Mouse (Mus musculus): Measurements from ENCODE around the gene Tnfrsf18. TPM values are rescaled to one million over a fixed set of nuclear protein-coding genes. Genes with fewer than 3 reads are reported as not detected.
A peak's percentile ranks its signal among the peaks of the same experiment; 100 is the strongest.

Tnfrsf18 gene
- total and polyA plus RNA-seq, 2 experiments, result 0.81 TPM; not detected in 1

DNA sequence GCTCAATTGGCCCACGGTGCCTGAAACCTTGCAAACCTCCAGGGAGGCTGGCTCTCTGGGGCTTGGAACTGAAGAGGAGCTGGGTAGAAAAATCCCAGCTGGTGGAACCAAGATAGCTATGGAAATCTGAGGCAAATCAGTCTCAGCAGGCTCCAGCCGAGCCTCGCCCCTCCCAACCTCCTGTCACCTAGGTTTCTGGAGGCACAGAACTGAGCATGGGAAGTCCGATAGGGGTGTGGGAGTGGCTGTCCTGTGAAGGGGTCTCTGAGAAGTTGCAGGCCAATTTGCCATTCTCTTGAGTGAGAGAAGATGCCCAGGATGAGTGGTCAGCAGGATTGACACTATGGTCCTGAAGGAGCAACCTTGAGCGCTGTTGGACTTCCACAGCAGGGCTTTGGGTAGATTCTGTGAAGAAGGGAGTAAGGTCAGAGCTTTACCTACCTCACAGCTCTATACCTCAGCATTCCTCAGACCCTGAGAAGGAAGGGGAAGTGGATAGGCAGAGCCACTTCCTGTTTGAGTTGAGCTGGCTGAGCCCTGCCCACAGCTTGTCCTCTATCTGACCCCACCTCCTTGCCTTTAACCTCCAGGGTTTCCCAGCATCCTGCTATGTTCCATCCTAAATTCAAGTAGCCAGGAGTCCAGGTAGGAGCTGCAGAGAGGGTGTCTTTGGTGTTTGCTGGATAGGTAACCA, 41.4 kb downstream of the Tnfrsf18 start:
- no peaks in the 10 kb centered on the region for H3K79me2 ChIP-seq (ENCODE audit: control insufficient read depth, insufficient read depth, low read length)
- H3K27me3 ChIP-seq (ENCODE audit: control insufficient read depth, insufficient read depth, low read length), result no peaks in the 10 kb centered on the region
- H3K4me3 ChIP-seq (ENCODE audit: insufficient read depth, low read depth, low read length), result no peak overlapping the region
- no peak for DNase-seq (ENCODE audit: extremely low read depth, low read depth, low spot score)
- H3K4me1 ChIP-seq (ENCODE audit: control insufficient read depth, insufficient read depth, low read length), result no peaks in the 10 kb centered on the region
- WGBS, result 86% methylated on average over 5 of the region's 5 CpGs
- no peaks in the 10 kb centered on the region for H3K36me3 ChIP-seq (ENCODE audit: control insufficient read depth, insufficient read depth, low read length)
- H3K9ac ChIP-seq (ENCODE audit: low read depth, low read length), result no peak overlapping the region
- TF ChIP-seq POLR2A (IDR thresholded peaks at IDR 0.05; ENCODE audit: extremely low read depth, insufficient read depth, low read length), result no peak
- no peak overlapping the region for H3K27ac ChIP-seq (replicated peaks; ENCODE audit: insufficient read depth, low read depth, low read length)

DNA sequence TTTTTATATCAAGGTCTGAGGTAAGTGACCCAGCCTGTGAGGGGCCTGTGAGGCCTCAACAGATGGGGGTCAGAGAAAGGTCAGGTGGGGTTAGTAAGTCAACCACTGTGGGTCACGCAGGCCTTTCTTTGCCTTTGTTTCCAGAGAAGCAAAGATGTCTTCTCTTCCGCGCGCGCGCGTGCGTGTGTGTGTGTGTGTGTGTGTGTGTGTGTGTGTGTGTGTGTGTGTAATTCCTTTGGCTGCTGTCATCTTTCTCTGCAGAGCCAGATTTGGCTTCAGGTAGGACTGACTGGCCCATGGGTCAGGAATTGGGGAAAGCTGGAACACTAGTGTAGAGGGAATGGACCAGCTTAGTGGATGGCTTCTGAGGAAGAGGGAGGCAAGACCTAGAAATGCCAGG, 43.7 kb downstream of the Tnfrsf18 start:
- no peak overlapping the region for H3K27ac ChIP-seq (replicated peaks; ENCODE audit: insufficient read depth, low read depth, low read length)
- no peaks in the 10 kb centered on the region for H3K79me2 ChIP-seq (ENCODE audit: control insufficient read depth, insufficient read depth, low read length)
- H3K9ac ChIP-seq (ENCODE audit: low read depth, low read length), result no peak overlapping the region; the same call in 1 of the 2 replicates
- TF ChIP-seq CTCF (IDR thresholded peaks at IDR 0.05; ENCODE audit: low read depth, low read length) (no peak), POLR2A (IDR thresholded peaks at IDR 0.05; ENCODE audit: extremely low read depth, insufficient read depth, low read length) (no peak)
- no peak overlapping the region for H3K4me3 ChIP-seq (ENCODE audit: insufficient read depth, low read depth, low read length)
- no peaks in the 10 kb centered on the region for H3K4me1 ChIP-seq (ENCODE audit: control insufficient read depth, insufficient read depth, low read length)
- WGBS, result 94% methylated on average over 8 of the region's 8 CpGs
- no peak for DNase-seq (ENCODE audit: extremely low read depth, low read depth, low spot score)
- H3K27me3 ChIP-seq (ENCODE audit: control insufficient read depth, insufficient read depth, low read length), result no peaks in the 10 kb centered on the region
- H3K36me3 ChIP-seq (ENCODE audit: control insufficient read depth, insufficient read depth, low read length), result no peaks in the 10 kb centered on the region

DNA sequence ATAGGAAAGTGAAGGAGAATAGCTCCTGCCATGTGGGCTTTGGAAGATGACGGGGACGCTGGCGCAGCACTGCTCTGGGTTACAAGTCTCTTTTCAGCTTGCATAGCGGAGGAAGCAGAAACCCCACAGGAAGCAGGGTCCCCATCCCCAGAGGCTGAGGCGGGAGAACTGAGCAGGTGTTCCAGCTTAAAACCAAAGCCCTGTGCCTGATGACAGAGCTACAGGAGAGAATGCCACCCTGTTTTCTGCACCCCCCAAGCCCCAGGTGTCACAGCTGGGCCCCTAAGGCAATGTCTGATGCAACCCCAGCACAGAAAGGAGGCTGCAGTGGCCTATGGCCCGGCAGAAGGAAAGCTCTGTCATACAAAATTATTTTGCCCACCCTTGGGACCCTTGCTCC, 44.3 kb downstream of the Tnfrsf18 start:
- Histone ChIP-seq H3K4me3 (ENCODE audit: insufficient read depth, low read depth, low read length) (no peak overlapping the region), H3K36me3 (ENCODE audit: control insufficient read depth, insufficient read depth, low read length) (no peaks in the 10 kb centered on the region), H3K27ac (replicated peaks; ENCODE audit: insufficient read depth, low read depth, low read length) (no peak overlapping the region), H3K27me3 (ENCODE audit: control insufficient read depth, insufficient read depth, low read length) (no peaks in the 10 kb centered on the region), H3K9ac (ENCODE audit: low read depth, low read length) (no peak overlapping the region), H3K4me1 (ENCODE audit: control insufficient read depth, insufficient read depth, low read length) (no peaks in the 10 kb centered on the region), H3K79me2 (ENCODE audit: control insufficient read depth, insufficient read depth, low read length) (no peaks in the 10 kb centered on the region)
- no peak for DNase-seq (ENCODE audit: extremely low read depth, low read depth, low spot score)
- WGBS, result 97% methylated on average over 6 of the region's 6 CpGs
- no peak for TF ChIP-seq POLR2A (IDR thresholded peaks at IDR 0.05; ENCODE audit: extremely low read depth, insufficient read depth, low read length)

DNA sequence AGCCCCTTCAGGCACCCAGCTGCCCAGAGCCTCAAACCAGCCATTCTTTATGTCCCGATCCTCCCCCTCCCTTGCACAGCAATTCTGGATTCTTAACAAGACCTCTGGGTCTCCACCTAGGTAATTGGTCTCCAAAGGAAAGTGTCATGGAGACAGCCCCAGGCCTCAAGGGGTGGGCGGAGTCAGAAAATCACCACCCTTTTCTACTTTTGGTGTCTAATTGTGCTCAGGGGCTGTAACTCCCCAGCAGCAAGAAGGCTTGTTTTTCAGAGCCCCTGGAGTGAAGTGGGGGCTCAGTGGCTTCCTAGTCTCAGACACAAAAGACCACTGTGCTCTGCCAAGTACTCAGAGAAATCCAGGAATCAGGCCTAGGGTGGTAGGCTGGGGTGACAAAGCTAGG, 44.8 kb downstream of the Tnfrsf18 start:
- H3K79me2 ChIP-seq (ENCODE audit: control insufficient read depth, insufficient read depth, low read length), result no peaks in the 10 kb centered on the region
- H3K27ac ChIP-seq (replicated peaks; ENCODE audit: insufficient read depth, low read depth, low read length), result no peak overlapping the region
- 96% methylated on average over 2 of the region's 2 CpGs for WGBS
- no peaks in the 10 kb centered on the region for H3K36me3 ChIP-seq (ENCODE audit: control insufficient read depth, insufficient read depth, low read length)
- TF ChIP-seq CTCF (IDR thresholded peaks at IDR 0.05; ENCODE audit: low read depth, low read length), result no peak
- H3K9ac ChIP-seq (ENCODE audit: low read depth, low read length), result no peak overlapping the region
- no peaks in the 10 kb centered on the region for H3K4me1 ChIP-seq (ENCODE audit: control insufficient read depth, insufficient read depth, low read length)
- DNase-seq (ENCODE audit: extremely low read depth, low read depth, low spot score), result no peak
- H3K4me3 ChIP-seq (ENCODE audit: insufficient read depth, low read depth, low read length), result no peak overlapping the region
- no peaks in the 10 kb centered on the region for H3K27me3 ChIP-seq (ENCODE audit: control insufficient read depth, insufficient read depth, low read length)

DNA sequence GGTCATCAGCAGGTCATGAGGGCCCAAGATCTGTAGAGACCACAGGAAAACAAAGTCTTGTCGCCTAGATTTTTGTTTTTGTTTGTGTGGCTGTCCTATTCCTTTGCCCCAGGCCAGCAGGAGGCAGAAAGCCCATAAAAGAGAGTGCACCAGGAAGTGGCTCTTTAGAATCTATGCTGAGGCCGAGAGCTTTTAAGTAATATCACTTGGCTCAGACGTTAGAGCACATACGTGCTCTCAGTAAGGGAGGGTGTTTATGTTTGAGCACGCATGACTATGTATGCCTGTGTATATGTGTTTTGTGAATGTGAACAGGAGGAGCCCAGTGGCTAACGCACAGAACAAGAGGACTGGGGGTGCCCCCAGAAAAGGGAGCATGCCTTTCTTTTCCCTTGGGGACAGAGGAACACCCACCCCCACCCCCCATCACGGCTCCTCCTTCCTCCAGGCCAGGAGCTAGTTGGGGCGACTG, 51.0 kb downstream of the Tnfrsf18 start:
- H3K27me3 ChIP-seq (ENCODE audit: control insufficient read depth, insufficient read depth, low read length), result no peaks in the 10 kb centered on the region
- no peak for TF ChIP-seq CTCF (IDR thresholded peaks at IDR 0.05; ENCODE audit: low read depth, low read length)
- no peak for TF ChIP-seq POLR2A (IDR thresholded peaks at IDR 0.05; ENCODE audit: extremely low read depth, insufficient read depth, low read length)
- H3K36me3 ChIP-seq (ENCODE audit: control insufficient read depth, insufficient read depth, low read length), result no peaks in the 10 kb centered on the region
- H3K4me1 ChIP-seq (ENCODE audit: control insufficient read depth, insufficient read depth, low read length), result no peaks in the 10 kb centered on the region
- H3K4me3 ChIP-seq (ENCODE audit: insufficient read depth, low read depth, low read length), result no peak overlapping the region
- H3K79me2 ChIP-seq (ENCODE audit: control insufficient read depth, insufficient read depth, low read length), result no peaks in the 10 kb centered on the region
- no peak overlapping the region for H3K27ac ChIP-seq (replicated peaks; ENCODE audit: insufficient read depth, low read depth, low read length)
- H3K9ac ChIP-seq (ENCODE audit: low read depth, low read length), result peak overlapping the region; percentile 68; the same call in 1 of the 2 replicates
- WGBS, result 48% methylated on average over 8 of the region's 8 CpGs
- no peak for DNase-seq (ENCODE audit: extremely low read depth, low read depth, low spot score)

DNA sequence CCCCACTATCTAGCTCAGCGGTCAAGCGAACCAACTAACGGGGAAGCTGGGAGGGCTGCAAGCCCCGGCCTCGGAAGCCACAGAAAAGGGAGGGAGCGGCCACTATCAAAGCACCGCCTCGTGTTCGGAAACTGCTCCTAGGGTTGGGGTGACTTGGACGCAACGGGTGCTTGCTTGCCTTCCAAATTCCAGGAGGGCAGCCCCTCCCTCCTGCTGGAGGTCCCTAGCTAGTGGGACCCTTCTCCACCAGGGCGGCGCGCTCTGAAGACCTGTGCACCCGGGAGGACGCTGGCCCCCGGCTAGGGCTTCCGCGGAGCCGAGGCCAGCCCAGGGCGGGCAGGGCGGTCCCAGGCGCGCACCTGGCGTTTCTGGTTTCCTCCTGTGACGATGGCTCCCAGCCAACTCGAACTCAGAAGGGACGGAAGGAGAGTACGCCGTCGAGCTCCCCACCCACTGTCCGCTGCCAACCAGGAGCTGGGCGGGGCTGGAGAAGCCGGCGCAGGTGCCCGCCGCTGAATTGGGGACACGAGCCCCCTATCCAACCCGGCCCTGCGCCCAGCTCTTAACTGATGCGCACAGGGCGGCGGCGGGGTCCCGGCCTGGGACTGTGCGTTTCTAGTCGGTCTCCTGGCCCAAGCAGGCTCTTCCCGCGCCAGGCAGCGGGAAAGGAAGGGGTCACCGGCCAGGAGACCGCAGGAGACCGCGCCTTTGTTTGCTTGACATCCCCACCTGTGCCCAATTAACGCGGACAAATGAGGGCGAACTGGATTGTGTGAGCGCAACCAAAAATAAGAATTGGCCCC, 51.7 kb downstream of the Tnfrsf18 start:
- TF ChIP-seq CTCF (IDR thresholded peaks at IDR 0.05; ENCODE audit: low read depth, low read length), result 0 out of 2 replicates have a peak, but pooled peaks have one; percentile 16
- no peak for TF ChIP-seq POLR2A (IDR thresholded peaks at IDR 0.05; ENCODE audit: extremely low read depth, insufficient read depth, low read length)
- Histone ChIP-seq H3K9ac (ENCODE audit: low read depth, low read length) (peak overlapping the region; percentile 68), H3K36me3 (ENCODE audit: control insufficient read depth, insufficient read depth, low read length) (no peaks in the 10 kb centered on the region), H3K27me3 (ENCODE audit: control insufficient read depth, insufficient read depth, low read length) (no peaks in the 10 kb centered on the region), H3K27ac (replicated peaks; ENCODE audit: insufficient read depth, low read depth, low read length) (no peak overlapping the region), H3K79me2 (ENCODE audit: control insufficient read depth, insufficient read depth, low read length) (no peaks in the 10 kb centered on the region), H3K4me1 (ENCODE audit: control insufficient read depth, insufficient read depth, low read length) (no peaks in the 10 kb centered on the region), H3K4me3 (ENCODE audit: insufficient read depth, low read depth, low read length) (peak overlapping the region; percentile 64)
- 3% methylated on average over 58 of the region's 58 CpGs for whole genome bisulfite sequencing
- no peak for DNase-seq (ENCODE audit: extremely low read depth, low read depth, low spot score)

Other genes with a start within 250 kb of the Tnfrsf18 start
- 0.74 and 0.87 TPM in 2 replicates for gene Tmem88b, start 240.3 kb upstream of the Tnfrsf18 start, total RNA-seq (2014; rRNA removed)
- 1.3 and 1.9 TPM in 2 replicates for gene Tmem88b, start 240.3 kb upstream of the Tnfrsf18 start, polyA plus RNA-seq (2012; rRNA removed)
- not detected in 2 replicates for gene Ankrd65, start 235.7 kb upstream of the Tnfrsf18 start, total RNA-seq (2014; rRNA removed)
- not detected in 2 replicates for gene Ankrd65, start 235.7 kb upstream of the Tnfrsf18 start, polyA plus RNA-seq (2012; rRNA removed)
- 72.4 and 73.0 TPM in 2 replicates for gene Mrpl20, start 223.3 kb upstream of the Tnfrsf18 start, total RNA-seq (2014; rRNA removed)
- 29.7 and 37.4 TPM in 2 replicates for gene Mrpl20, start 223.3 kb upstream of the Tnfrsf18 start, polyA plus RNA-seq (2012; rRNA removed)
- gene Ccnl2, start 213.7 kb upstream of the Tnfrsf18 start, total RNA-seq (2014; rRNA removed), result 54.9 and 56.1 TPM in 2 replicates
- 33.9 and 61.8 TPM in 2 replicates for gene Ccnl2, start 213.7 kb upstream of the Tnfrsf18 start, polyA plus RNA-seq (2012; rRNA removed)
- gene Aurkaip1, start 194.9 kb upstream of the Tnfrsf18 start, total RNA-seq (2014; rRNA removed), result 140 and 151 TPM in 2 replicates
- 141 and 154 TPM in 2 replicates for gene Aurkaip1, start 194.9 kb upstream of the Tnfrsf18 start, polyA plus RNA-seq (2012; rRNA removed)
- gene Mxra8, start 186.5 kb upstream of the Tnfrsf18 start, total RNA-seq (2014; rRNA removed), result 7.5 and 8.8 TPM in 2 replicates
- gene Mxra8, start 186.5 kb upstream of the Tnfrsf18 start, polyA plus RNA-seq (2012; rRNA removed), result 15.4 and 17.2 TPM in 2 replicates
- 40.5 and 44.6 TPM in 2 replicates for gene Dvl1, start 178.8 kb upstream of the Tnfrsf18 start, total RNA-seq (2014; rRNA removed)
- gene Dvl1, start 178.8 kb upstream of the Tnfrsf18 start, polyA plus RNA-seq (2012; rRNA removed), result 101 and 162 TPM in 2 replicates
- gene Tas1r3, start 162.8 kb upstream of the Tnfrsf18 start, total RNA-seq (2014; rRNA removed), result 0.37 and 0.47 TPM in 2 replicates
- gene Tas1r3, start 162.8 kb upstream of the Tnfrsf18 start, polyA plus RNA-seq (2012; rRNA removed), result 0.12 and 0.35 TPM in 2 replicates
- 5.7 and 7.5 TPM in 2 replicates for gene Cptp, start 156.7 kb upstream of the Tnfrsf18 start, total RNA-seq (2014; rRNA removed)
- gene Cptp, start 156.7 kb upstream of the Tnfrsf18 start, polyA plus RNA-seq (2012; rRNA removed), result 32.1 and 48.6 TPM in 2 replicates
- gene Ints11, start 156.6 kb upstream of the Tnfrsf18 start, total RNA-seq (2014; rRNA removed), result 13.6 and 18.8 TPM in 2 replicates
- gene Ints11, start 156.6 kb upstream of the Tnfrsf18 start, polyA plus RNA-seq (2012; rRNA removed), result 15.8 and 20.9 TPM in 2 replicates
- 13.6 and 15.5 TPM in 2 replicates for gene Pusl1, start 134.4 kb upstream of the Tnfrsf18 start, total RNA-seq (2014; rRNA removed)
- gene Pusl1, start 134.4 kb upstream of the Tnfrsf18 start, polyA plus RNA-seq (2012; rRNA removed), result 33.5 and 35.0 TPM in 2 replicates
- gene Acap3, start 134.3 kb upstream of the Tnfrsf18 start, total RNA-seq (2014; rRNA removed), result 2.5 and 3.4 TPM in 2 replicates
- gene Acap3, start 134.3 kb upstream of the Tnfrsf18 start, polyA plus RNA-seq (2012; rRNA removed), result 4.9 and 6.9 TPM in 2 replicates
- gene Ube2j2, start 82.3 kb upstream of the Tnfrsf18 start, total RNA-seq (2014; rRNA removed), result 21.6 and 27.6 TPM in 2 replicates
- 43.4 and 46.1 TPM in 2 replicates for gene Ube2j2, start 82.3 kb upstream of the Tnfrsf18 start, polyA plus RNA-seq (2012; rRNA removed)
- 1.8 and 2.1 TPM in 2 replicates for gene C1qtnf12, start 63.8 kb upstream of the Tnfrsf18 start, total RNA-seq (2014; rRNA removed)
- 2.6 and 3.3 TPM in 2 replicates for gene C1qtnf12, start 63.8 kb upstream of the Tnfrsf18 start, polyA plus RNA-seq (2012; rRNA removed)
- 2.8 TPM in 2 replicates for gene B3galt6, start 33.5 kb upstream of the Tnfrsf18 start, total RNA-seq (2014; rRNA removed)
- gene B3galt6, start 33.5 kb upstream of the Tnfrsf18 start, polyA plus RNA-seq (2012; rRNA removed), result 2.5 and 2.6 TPM in 2 replicates
- 141 and 156 TPM in 2 replicates for gene Sdf4, start 33.3 kb upstream of the Tnfrsf18 start, total RNA-seq (2014; rRNA removed)
- 34.9 and 37.2 TPM in 2 replicates for gene Sdf4, start 33.3 kb upstream of the Tnfrsf18 start, polyA plus RNA-seq (2012; rRNA removed)
- 0.65 and 0.67 TPM in 2 replicates for gene Tnfrsf4, start 12.3 kb upstream of the Tnfrsf18 start, total RNA-seq (2014; rRNA removed)
- 0.83 and 2.5 TPM in 2 replicates for gene Tnfrsf4, start 12.3 kb upstream of the Tnfrsf18 start, polyA plus RNA-seq (2012; rRNA removed)
- 0.37 TPM in 1 of 2 replicates, not detected in the other for gene Ttll10, start 33.2 kb downstream of the Tnfrsf18 start, total RNA-seq (2014; rRNA removed)
- 0.11 and 0.12 TPM in 2 replicates for gene Ttll10, start 33.2 kb downstream of the Tnfrsf18 start, polyA plus RNA-seq (2012; rRNA removed)
- 3.8 and 4.5 TPM in 2 replicates for gene 9430015G10Rik, start 83.8 kb downstream of the Tnfrsf18 start, total RNA-seq (2014; rRNA removed)
- gene 9430015G10Rik, start 83.8 kb downstream of the Tnfrsf18 start, polyA plus RNA-seq (2012; rRNA removed), result 3.7 and 9.1 TPM in 2 replicates
- not detected in 2 replicates for gene Rnf223, start 104.3 kb downstream of the Tnfrsf18 start, total RNA-seq (2014; rRNA removed)
- 0.17 TPM in 1 of 2 replicates, not detected in the other for gene Rnf223, start 104.3 kb downstream of the Tnfrsf18 start, polyA plus RNA-seq (2012; rRNA removed)
- gene Agrn, start 171.3 kb downstream of the Tnfrsf18 start, total RNA-seq (2014; rRNA removed), result 10.4 and 13.8 TPM in 2 replicates
- 20.5 and 33.2 TPM in 2 replicates for gene Agrn, start 171.3 kb downstream of the Tnfrsf18 start, polyA plus RNA-seq (2012; rRNA removed)
- 14.2 and 20.7 TPM in 2 replicates for gene Isg15, start 174.7 kb downstream of the Tnfrsf18 start, total RNA-seq (2014; rRNA removed)
- 26.8 and 44.3 TPM in 2 replicates for gene Isg15, start 174.7 kb downstream of the Tnfrsf18 start, polyA plus RNA-seq (2012; rRNA removed)
- 2.5 and 3.0 TPM in 2 replicates for gene AW011738, start 177.1 kb downstream of the Tnfrsf18 start, total RNA-seq (2014; rRNA removed)
- gene AW011738, start 177.1 kb downstream of the Tnfrsf18 start, polyA plus RNA-seq (2012; rRNA removed), result 1.7 and 3.7 TPM in 2 replicates
- gene Perm1, start 189.7 kb downstream of the Tnfrsf18 start, total RNA-seq (2014; rRNA removed), result 0.07 and 0.09 TPM in 2 replicates
- gene Perm1, start 189.7 kb downstream of the Tnfrsf18 start, polyA plus RNA-seq (2012; rRNA removed), result 0.04 TPM in 1 of 2 replicates, not detected in the other
- 6.9 TPM in 2 replicates for gene Plekhn1, start 208.7 kb downstream of the Tnfrsf18 start, total RNA-seq (2014; rRNA removed)
- 12.1 and 18.5 TPM in 2 replicates for gene Plekhn1, start 208.7 kb downstream of the Tnfrsf18 start, polyA plus RNA-seq (2012; rRNA removed)
- 16.4 and 17.8 TPM in 2 replicates for gene Noc2l, start 209.8 kb downstream of the Tnfrsf18 start, total RNA-seq (2014; rRNA removed)
- gene Noc2l, start 209.8 kb downstream of the Tnfrsf18 start, polyA plus RNA-seq (2012; rRNA removed), result 28.5 and 35.8 TPM in 2 replicates
- under 0.01 TPM in 1 of 2 replicates, not detected in the other for gene Samd11, start 229.5 kb downstream of the Tnfrsf18 start, total RNA-seq (2014; rRNA removed)
- 0.04 TPM in 1 of 2 replicates, not detected in the other for gene Samd11, start 229.5 kb downstream of the Tnfrsf18 start, polyA plus RNA-seq (2012; rRNA removed)

Measured in liver, adult 2 months (tissue).